Mouse (Mus musculus) spleen, embryonic (tissue): ENCODE measurements around the gene Ppp1r36.

Experiments
- CTCF ChIA-PET: fragments of 350-600 bp; sonication (Branson Sonifier 250); formaldehyde crosslinking; loops from one replicate; lab custom pipeline; 2022; lab: Charles Lee

Gene Ppp1r36

DNA sequence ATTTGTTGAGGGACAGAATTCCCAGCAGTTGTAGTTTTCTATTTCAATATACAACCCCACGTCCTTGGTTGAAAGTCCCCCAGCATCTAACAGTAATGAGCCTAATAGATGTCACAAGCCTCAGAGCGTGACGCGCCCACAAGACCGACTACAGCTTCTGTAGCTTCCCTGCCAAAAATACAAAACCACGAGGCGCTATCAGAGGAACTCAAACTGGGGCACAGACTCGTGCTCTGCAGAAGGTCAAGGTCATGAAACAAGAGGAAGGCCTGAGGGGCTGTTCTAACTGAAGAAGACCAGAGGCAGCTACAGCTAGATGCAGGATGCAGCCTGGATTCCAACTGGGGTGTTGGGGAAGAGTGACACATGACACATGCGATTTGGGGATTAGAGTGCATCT, 69.6 kb downstream of the Ppp1r36 start:
- CTCF ChIA-PET, result no interaction called here
